Mouse (Mus musculus) gastrocnemius, adult 2 months (tissue): ENCODE results near the gene Micu1. TPM values are rescaled to one million over a fixed set of nuclear protein-coding genes. Genes with fewer than 3 reads are reported as not detected.

Experiments used
- DNase-seq: peaks from one replicate; pipeline ENCODE4 v3.0.0; 2022
- H3K27ac ChIP-seq: fragments of 200-600 bp; 2 replicates; pipeline ENCODE4 v1.8.1; 2022; ENCODE audit warnings: mild to moderate bottlenecking
- H3K4me3 ChIP-seq: fragments of 200-600 bp; 2 replicates; pipeline ENCODE4 v1.8.1; 2022; ENCODE audit warnings: mild to moderate bottlenecking, moderate library complexity
- CTCF ChIP-seq: fragments of 200-600 bp; IDR thresholded peaks from 2 replicates; pipeline ENCODE4 v1.8.1; 2022; ENCODE audit warnings: antibody characterized with exemption, mild to moderate bottlenecking, moderate library complexity
- intact Hi-C: fragments of 180-260 bp; cut with DNase I; formaldehyde crosslinking; loops from one replicate; pipeline ENCODE4 v1.15.1; 2025
- total RNA-seq, 2 experiments: library from RNA; stranded (reverse); gene quantifications; 2 replicates each; pipeline ENCODE4 v1.2.3; 2021

Gene Micu1
- total RNA-seq, 2 experiments from 2014 or later = 45.3 to 63.2 TPM

DNA sequence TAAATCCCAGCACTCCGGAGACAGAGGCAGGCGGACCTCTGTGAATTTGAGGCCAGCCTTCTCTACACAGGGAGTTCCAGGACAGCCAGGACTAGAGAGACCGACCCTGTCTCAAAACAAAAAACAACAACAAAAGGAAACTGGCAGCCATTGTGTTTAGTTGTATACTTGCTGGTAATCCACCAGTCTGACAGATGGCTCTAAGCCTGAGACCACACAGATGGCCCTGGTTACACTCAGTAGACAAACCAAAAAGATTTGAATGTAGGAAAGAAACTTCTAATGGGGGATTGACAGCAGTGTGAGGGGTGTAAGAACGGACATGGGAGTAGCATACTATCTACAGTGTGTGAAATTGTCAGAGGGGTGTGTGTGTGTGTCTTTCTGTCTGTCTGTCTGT is 27.6 kb downstream of the Micu1 start:
- H3K27ac ChIP-seq = no peak overlapping the region
- TF ChIP-seq CTCF = no peak
- H3K4me3 ChIP-seq = no peak overlapping the region
- DNase-seq = no peak
- intact Hi-C loops = no loop called here

GRCm38 (mm10) chr10:59736027-59736598 is 33.8 kb downstream of the Micu1 start:
- H3K4me3 ChIP-seq = no peak overlapping the region
- no peak for TF ChIP-seq CTCF
- intact Hi-C loops = no loop called here
- DNase-seq = peak; percentile 49
- peak overlapping the region; percentile 38 for H3K27ac ChIP-seq

GRCm38 (mm10) chr10:59741448-59741847 is 39.2 kb downstream of the Micu1 start:
- intact Hi-C loops = no loop called here
- no peak for TF ChIP-seq CTCF
- H3K27ac ChIP-seq = no peak overlapping the region
- no peak for DNase-seq
- no peak overlapping the region for H3K4me3 ChIP-seq

DNA sequence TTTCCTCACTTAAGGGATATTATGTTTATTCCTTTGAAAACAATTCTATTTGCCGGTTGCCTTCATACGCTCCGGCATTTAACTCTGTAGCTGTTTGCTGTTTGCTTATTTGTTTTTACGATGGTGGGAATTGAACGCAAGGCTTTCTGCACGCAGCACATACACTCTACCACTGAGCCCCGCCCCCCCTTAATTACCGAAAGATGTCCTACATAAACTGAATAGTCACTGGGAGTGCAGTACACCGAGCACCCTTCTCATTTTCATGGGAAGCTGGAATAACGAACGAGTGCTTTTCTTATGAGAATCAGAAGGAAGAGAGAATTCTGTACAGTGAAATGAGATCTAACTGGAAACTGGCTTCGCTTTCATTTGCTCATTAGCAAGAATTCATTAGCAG is 41.1 kb downstream of the Micu1 start:
- Histone ChIP-seq H3K4me3 (no peak overlapping the region), H3K27ac (no peak overlapping the region)
- no peak for TF ChIP-seq CTCF
- intact Hi-C loops = no loop called here
- DNase-seq = no peak

- Histone ChIP-seq H3K4me3 (no peak overlapping the region), H3K27ac (no peak overlapping the region)
- TF ChIP-seq CTCF = no peak
- intact Hi-C loops = no loop called here
- no peak for DNase-seq
Measured at GRCm38 (mm10) chr10:59743969-59744368, 41.7 kb downstream of the Micu1 start.

DNA sequence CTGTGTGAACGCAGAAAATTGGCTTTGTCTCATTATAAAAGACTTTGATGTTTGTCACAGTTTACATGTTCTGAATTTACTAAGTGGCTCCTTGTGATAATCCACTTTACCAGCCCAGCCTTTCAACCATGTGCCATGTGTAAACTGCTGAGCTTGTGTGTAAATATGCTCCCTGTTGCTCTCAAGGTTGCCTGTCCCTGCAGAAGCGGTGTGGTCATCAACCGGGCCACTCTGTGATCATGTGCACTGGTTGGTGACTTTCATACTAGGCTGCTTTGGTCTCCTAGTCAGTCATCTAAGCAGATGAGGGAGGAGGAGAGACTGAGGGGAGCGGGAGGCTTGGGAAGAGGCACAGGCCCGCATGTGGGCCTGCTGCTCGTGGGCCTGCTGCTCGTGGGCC is 45.1 kb downstream of the Micu1 start:
- Histone ChIP-seq H3K4me3 (no peak overlapping the region), H3K27ac (no peak overlapping the region)
- TF ChIP-seq CTCF = no peak
- DNase-seq = no peak
- intact Hi-C loops = no loop called here

DNA sequence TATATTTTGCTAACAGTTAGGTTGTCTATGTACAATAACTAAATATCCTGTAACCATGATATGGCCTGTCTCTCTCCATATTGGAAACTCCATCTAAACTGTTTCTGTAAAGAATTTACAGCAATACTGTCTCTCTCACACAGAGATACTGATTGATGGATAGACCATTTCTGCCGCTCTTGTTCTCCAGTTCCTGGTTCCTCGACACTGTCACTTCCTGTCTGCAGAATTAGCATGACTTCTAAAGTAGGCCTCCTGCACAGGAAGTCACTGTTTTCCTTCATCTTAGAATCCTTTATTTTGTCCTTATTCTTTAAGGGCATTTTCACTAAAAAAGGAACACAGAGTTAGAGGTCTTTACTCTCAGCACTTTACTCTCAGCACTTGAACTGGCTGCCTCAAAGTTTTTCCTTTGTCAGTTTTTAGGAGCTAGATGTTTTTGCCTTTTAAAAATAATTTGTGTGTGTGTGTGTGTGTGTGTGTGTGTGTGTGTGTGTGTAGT is 46.5 kb downstream of the Micu1 start:
- H3K4me3 ChIP-seq = no peak overlapping the region
- DNase-seq = no peak
- TF ChIP-seq CTCF = no peak
- intact Hi-C loops = no loop called here
- no peak overlapping the region for H3K27ac ChIP-seq

- no peak for TF ChIP-seq CTCF
Measured at GRCm38 (mm10) chr10:59753538-59754069, 51.3 kb downstream of the Micu1 start.

DNA sequence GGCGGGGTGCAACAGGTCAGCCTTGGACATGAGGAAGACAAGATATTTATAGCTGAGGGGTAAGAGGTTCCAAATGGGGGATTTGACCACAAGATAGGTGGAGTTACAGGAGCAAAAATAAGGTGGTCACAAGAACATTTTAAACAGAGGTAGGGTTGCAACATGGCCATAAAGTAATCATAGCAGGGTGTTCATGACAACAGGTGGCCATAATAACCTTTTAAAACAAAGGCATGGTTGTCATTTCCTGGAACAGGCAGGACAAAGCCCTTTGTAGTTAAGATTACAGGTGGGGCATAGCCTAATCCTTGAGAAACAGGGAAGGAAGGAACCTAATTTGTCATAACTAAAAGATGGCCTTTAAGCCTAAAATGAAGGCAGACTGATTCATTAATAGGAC is 51.8 kb downstream of the Micu1 start:
- Histone ChIP-seq H3K4me3 (no peak overlapping the region), H3K27ac (no peak overlapping the region)
- TF ChIP-seq CTCF = no peak
- no peak for DNase-seq
- intact Hi-C loops = no loop called here

More at GRCm38 (mm10) chr10:59753538-59754069, 51.3 kb downstream of the Micu1 start:
- intact Hi-C loops = no loop called here
- H3K27ac ChIP-seq = no peak overlapping the region
- H3K4me3 ChIP-seq = no peak overlapping the region
- DNase-seq = no peak

GRCm38 (mm10) chr10:59754901-59755300 is 52.6 kb downstream of the Micu1 start:
- H3K4me3 ChIP-seq = no peak overlapping the region
- DNase-seq = no peak
- H3K27ac ChIP-seq = no peak overlapping the region
- intact Hi-C loops = no loop called here
- no peak for TF ChIP-seq CTCF

- DNase-seq = no peak
- TF ChIP-seq CTCF = no peak
- Histone ChIP-seq H3K4me3 (no peak overlapping the region; the same call in 1 of the 2 replicates), H3K27ac (no peak overlapping the region)
- intact Hi-C loops = no loop called here
Measured at GRCm38 (mm10) chr10:59755681-59756080, 53.4 kb downstream of the Micu1 start.

DNA sequence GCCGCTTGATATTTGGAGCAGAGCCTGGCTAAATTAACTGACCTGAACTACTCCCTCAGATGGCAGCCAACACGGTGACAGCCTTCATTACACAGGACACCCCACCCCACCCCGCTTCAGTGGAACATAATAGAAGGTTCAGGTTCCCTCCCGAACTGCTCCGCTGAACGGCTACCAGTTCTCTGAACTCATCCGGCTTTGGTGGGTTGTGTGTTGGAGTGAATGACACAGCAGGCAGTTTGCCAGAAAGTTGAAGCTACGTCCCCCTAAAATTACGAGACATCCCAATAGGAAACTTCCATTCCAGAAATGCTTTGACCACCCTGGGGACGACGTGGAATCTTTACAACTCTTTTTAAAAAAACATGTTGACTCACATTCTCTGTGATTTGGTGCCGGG is 53.8 kb downstream of the Micu1 start:
- intact Hi-C loops = no loop called here
- DNase-seq = peak; percentile 26
- peak overlapping the region; percentile 26; the same call in 1 of the 2 replicates for H3K4me3 ChIP-seq
- H3K27ac ChIP-seq = no peak overlapping the region
- no peak for TF ChIP-seq CTCF

DNA sequence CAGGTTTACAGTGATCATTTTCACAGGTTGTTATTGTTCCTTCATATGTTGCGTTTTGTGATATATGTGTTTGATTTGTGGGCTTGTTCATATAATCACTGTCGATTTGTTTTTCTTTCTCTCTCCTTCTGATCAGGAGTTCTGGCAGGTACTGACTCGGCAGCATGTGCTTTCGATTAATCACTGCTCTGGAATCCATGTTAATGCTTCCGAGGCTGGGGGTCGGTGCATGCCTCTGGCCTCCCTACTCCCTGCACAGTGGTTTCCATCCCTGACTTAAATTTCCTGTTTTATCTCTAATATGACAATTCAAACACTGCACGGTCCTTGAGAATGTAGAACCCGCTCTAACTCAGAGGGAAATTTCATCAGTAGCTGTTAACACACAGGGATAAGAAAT is 54.3 kb downstream of the Micu1 start:
- intact Hi-C loops = no loop called here
- H3K4me3 ChIP-seq = no peak overlapping the region
- H3K27ac ChIP-seq = no peak overlapping the region
- DNase-seq = no peak
- no peak for TF ChIP-seq CTCF

DNA sequence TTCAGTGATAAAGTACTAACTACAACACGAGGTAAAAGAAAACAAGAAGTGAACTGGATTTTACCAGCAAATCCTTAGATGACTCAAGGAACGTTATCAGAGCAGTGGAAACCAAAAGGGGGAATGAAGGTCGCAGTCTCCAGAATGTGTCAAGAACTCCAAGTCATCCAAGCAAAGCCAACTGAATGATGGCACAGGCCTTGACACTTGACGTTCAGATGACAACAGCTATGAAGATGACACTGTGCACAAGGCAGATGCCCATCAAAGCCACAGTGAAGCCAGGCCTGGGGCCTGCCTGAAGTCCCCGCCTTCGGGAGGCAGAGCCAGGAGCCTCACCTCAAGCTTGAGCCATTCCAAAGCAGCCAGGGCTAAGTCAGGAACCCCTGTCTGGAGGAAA is 62.5 kb downstream of the Micu1 start:
- no peak overlapping the region for H3K4me3 ChIP-seq
- intact Hi-C loops = no loop called here
- no peak overlapping the region for H3K27ac ChIP-seq
- TF ChIP-seq CTCF = no peak
- DNase-seq = no peak
